Mouse (Mus musculus): Measurements from ENCODE around the gene Dhx36.

The Dhx36 gene

DNA sequence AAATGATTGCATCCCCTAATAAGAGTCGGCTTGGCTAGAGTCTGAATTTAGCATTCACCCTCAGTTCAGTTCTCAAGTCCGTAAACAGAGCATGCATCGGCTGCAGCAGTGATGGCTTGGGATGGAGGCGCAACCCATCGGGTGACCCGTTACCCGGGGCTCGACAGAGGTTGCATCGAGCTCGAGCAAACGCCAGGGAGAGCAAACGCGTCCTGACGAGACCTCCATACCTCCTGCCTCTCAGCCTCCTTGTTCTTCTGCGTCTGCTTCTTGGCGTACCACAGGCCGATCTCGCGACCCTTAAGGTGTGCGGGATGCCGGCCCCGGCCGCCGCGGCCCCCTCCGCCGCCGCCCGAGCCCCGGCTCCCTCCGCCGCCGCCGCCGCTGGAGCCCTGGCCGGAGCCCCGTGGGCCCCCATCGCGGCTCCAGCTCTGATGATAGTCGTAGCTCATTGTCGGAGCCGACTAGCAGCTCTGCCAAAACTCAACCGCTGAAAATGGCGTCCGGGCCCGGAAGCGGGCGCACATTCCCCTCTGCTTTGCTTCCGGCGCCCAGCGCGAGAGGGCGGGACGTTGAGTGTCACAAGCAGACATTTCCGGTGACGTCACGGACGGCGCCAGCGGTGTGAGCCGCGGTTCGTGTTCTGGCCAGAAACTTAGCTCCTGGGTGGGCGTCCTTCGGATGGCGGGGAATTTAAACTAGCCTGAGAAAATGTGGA is at the start of gene Dhx36:
Dhx36 (minus strand) TSS at position 517 of the 718 bp plus-strand sequence.
- peak; percentile 96 for DNase-seq (ENCODE audit: low read depth)

DNA sequence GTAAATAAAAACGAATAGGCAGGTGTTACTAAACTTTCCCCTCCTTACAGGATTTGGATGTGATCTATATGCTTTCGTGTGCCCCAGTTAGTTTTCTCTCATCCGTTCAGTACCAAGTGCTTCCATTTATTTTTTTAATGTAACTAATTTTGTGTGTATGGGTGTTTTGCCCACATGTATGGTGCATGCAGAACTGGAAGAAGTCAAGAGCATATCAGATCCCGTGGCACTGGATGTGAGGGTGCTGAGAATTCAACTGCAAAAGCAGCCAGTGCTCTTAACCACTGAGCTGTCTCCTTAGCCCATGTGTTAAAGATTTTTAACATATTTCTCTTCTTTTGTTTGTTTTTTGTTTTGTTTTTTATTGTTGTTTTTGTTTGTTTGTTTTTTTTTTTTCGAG is 20.8 kb upstream of the Dhx36 start:
- no peak for DNase-seq (ENCODE audit: low read depth)

DNA sequence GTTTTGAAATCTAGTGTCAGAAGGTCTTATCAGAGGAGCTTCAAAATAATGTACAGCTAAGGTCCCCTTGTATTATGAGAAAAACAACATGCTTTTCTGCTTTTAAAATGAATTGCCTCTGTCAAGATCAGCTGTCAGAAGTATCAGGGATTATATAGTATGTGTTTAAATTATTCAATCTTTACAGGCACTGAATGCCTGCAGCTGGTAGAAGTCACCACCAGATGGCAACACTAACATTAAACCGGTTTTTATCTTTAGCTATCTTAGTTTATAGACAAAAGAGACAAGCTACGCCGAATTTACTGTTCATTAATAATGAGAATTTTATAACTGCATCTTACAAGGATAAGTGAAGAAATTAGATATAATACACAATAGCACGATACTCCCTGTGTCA is 20.4 kb upstream of the Dhx36 start:
- peak; percentile 8 for DNase-seq (ENCODE audit: low read depth)

DNA sequence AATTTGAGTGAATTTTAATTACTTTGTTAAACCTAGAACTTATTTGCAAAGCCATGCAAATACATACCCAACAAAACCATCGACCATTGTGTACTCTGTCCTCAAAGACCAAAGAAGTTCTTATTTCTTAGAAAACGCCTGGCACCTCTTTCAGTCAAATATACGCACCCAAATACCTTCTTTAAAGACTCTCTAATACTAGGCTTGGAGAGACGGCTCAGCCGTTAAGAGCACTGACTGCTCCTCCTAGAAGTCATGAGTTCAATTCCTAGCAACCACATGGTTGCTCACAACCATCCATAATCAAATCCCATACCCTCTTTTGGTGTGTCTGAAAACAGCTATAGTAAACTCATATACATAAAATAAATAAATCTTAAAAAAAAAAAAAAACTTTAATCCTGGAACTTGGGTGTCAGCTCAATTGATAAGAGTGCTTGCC is 423 bp upstream of the Dhx36 start:
- no peak for DNase-seq (ENCODE audit: low read depth)

DNA sequence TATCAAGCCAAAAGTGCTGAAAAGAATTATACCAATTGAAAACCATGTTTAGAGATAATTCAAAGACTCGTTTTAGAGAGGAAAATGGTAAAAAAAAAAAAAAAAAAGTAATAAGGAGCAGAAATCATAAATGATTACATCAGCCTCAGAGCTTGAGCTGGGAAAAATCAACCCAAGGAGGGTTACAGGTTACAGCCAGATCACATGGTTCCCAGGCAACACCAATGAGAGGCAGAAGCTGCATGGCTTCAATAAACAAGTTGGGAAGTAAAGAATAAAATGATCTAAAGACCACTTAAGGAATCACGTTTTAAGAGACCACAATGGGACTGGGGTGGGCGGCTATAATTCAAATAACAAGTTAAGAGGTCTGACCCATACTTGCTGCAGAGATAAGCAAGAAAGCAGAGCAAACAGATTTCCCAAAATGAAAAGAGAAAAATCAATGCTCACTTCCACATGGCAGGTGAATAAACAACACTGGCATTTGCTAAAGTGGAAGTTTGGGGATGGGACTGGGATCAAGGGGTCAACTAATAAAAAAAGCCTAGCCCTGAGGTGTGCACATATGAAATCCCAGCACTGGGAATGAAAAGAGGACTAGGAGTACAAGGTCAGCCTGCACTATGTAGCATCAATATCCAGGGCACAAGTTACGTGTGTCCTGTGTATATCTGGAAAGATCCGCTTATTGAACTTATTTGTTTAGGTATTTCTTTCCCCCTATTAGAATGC is 1.5 kb downstream of the Dhx36 start:
- DNase-seq (ENCODE audit: low read depth): no peak

DNA sequence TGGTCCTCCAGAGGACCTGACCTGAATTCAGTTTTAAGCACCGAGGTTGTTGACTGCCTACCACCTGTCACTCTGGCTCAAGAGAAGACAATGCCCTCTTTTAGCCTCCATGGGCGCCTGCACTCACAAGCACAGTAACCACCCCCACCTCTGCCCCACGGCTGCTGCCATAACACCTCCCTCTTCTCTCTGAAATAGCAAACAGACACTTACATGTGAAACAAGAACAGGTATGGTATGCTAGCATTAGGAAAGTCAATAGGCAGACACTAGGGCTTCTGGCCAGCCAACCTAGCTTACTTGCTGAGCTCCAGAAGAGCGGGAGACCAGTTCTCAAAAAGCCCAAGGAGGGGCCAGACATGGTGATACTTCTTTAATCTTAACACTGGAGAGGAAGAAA is 7.5 kb downstream of the Dhx36 start:
- DNase-seq (ENCODE audit: low read depth): no peak

DNA sequence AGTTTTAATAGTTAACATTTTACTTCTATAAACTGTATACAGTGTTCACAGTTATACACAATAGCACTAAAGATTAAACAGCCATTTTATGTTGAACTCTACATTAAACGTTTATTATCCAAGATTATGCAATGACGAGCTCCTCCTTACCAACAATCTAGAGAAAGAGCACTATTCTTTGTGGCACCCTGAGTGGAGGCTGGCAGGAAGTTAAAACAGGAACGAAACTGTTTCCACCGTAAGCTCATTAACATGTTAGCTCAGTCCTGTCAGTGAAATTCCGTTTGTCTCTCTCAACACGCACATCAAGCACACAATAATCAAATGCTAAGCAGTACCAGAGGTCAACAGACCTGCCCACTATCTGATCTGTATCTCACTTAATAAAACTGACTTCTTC is 14.2 kb downstream of the Dhx36 start:
- DNase-seq (ENCODE audit: low read depth): no peak

DNA sequence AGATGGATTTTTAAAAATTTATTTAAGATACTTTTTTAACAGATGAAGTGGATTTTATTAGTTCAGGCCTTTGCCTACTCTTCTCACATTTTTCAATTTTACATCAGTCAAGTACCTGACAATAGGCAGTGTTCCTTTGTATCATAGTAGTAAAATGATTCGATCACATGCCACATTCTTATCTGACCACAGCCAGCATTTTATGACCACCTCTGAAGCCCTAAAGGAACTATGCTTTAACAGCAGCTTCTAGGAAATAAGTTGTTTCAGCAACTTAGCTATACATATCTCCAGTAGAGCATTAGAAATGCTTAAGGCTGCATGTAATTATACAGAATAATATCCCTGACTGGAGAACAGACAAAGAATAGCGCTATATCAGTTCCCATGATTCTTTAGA is 22.5 kb downstream of the Dhx36 start:
- DNase-seq (ENCODE audit: low read depth): no peak

DNA sequence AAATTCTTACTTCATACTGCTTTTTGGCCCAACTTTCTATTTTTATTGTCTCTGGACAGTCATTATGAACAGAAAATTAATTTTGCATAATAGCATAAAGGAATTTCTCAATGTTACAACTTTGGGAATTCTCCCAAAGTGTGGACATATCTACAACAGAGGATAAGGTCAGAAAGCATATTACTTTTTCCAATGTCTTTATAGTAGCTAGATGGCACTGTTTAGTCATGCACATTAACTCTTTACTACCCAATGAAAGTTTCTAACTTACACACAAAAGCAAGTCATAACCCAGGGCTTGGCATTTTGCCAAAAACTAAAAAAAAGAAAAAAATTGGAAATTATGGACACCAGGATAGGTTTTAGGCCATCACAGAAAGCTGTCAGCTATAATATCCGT is 36.6 kb downstream of the Dhx36 start:
- DNase-seq (ENCODE audit: low read depth): no peak

DNA sequence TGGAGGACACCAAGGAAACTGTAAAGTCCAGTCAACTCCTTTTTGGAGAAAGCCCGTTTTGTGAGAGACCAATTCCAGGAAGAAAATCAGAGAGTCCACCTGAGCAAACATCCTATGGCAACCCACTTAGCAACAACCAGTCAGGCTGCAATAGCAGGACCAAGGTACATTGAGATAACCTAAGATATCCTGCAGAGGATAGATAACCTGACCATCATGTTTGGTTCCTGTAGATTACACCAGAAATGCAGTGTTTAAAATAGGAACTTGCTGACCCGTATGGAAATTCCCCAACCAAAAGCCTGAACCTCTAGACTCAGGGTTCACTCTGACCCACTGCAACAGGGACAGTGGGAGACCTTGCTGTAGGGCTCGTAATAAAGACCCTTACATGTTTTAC is 42.5 kb downstream of the Dhx36 start:
- no peak for DNase-seq (ENCODE audit: low read depth)

DNA sequence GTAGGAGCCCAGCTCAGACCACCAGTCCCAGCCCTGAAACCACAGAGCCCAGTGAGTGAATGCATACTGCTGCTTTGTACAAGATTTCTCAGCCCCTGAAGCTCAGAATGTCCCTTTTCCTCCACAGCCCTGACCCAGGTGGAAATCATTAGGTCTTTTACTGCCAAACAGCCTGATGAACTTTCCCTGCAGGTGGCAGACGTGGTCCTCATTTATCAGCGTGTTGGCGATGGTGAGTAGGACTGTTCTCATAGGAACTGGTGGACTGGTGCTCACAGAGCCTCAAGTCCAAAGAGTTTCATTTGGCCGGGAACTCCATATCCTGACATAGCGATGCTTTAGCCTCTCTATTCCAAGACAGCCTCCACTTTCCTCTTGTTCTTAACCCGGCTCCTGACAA is 47.3 kb downstream of the Dhx36 start:
- DNase-seq (ENCODE audit: low read depth): no peak

DNA sequence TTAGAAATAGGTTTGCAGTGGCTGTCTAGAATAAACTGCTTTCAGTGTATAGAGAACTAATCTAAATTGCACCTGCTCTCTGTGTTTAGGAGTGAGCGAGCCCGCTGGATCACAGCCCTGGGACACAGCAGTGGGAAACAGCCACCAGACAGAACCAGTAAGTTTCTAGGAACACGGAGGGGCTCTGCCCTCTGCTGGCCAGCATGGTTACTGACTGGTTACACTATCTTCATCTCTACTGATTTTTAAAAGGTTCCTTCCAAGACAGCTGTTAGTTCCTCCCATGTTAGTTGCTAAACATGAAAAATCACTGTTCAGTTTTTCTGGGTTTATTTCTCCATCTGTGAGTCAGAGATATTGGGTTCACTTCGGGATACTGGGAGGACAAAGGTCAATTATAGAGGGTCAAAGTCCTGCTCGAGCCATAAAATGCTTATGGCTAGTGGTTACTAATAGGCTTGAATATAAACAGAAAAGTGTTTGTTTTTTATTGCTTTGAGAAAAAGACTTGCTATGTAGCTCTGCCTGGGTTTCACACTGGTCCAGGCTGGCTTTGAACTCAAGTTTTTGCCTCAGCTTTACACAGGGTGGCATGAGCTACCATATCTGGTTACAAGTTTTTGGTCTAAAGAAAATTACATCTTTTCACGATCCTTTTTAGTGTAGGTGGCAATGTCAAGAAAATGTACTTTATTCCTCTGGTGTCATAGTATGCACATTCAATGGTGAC is 48.4 kb downstream of the Dhx36 start:
- DNase-seq (ENCODE audit: low read depth): peak; percentile 43

DNA sequence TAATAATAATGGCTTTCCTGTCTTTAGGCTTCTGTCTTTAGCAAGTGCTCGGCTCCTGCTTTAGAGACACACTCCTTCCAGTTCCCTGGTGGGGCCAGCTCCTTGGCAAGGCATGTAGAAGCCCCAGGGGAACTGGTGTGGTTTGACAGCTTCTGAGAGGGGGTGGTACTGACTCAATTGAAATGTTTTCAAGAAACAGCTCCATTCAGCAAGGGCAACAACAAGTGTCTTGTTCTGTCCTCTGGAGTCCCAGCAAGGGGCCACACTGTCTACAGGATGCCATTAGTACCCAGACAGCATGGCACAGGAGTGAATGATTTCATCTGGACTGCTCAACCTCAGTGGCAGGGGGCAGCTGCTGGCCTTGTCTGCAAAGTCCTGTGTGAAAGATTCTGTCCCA is 51.0 kb downstream of the Dhx36 start:
- no peak for DNase-seq (ENCODE audit: low read depth)

DNA sequence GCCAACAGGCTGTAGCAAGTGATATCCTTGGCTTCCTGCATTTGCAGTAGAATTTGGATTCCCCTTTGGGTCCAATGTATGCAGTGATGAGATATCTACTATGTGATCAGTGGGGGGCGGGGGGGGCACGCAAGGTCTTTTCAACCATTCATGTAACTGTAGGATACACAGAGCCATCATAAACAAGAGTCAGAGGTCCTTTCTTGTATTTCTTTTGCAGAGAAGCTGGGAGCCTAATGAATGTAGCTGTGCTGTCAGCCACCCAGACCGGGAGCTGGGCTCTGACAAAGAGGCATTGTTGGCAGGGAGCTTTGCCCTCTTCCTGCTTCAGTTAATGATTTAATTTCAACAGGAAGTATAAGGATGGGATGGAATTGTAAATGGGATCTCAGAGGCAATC is 52.7 kb downstream of the Dhx36 start:
- DNase-seq (ENCODE audit: low read depth): no peak

DNA sequence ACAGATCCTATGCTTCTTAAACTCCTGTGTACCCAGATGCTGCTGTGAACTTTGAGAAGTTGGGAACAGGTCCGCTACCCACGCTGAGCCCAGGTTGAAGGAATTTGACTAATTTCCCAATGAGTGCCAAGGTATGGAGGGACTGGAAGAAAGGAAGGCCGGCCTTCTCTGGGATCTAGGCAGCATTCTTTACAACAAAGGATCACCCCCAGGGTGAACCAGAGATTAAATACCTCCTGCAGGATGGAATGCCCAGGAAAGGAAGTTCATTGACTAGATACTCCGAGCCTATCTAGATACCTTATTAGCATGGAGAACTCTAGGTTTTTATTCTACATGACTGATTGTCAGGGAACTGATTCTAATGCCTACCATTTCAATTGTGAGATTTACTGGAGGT is 53.8 kb downstream of the Dhx36 start:
- DNase-seq (ENCODE audit: low read depth): no peak

DNA sequence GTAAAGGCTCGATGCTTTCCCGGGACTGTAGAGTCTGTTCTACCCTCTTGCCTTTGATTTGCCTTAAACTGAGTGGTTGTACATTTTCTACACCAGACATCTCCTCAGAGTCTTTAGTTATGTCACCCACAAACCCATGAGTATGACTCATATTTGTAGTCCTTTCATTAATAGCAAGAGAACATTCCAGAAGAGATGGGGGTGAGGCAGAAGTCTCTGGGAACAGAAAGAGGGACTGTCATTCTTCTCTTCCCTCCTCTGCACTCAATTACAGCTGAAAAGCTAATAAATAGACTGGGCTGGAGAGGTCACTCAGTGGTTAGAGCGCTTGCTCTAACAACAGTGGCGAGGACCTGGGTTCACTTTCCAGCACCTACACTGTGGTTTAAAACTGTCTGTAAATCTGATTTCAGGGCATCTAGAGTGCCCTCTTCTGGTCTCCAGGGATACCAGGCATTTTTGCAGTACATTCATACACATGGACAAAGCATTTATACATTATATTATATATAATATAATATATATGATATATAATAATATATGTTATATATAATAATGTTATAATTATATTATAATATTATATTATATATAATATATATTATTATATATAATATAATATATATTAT is 56.8 kb downstream of the Dhx36 start:
- no peak for DNase-seq (ENCODE audit: low read depth)

DNA sequence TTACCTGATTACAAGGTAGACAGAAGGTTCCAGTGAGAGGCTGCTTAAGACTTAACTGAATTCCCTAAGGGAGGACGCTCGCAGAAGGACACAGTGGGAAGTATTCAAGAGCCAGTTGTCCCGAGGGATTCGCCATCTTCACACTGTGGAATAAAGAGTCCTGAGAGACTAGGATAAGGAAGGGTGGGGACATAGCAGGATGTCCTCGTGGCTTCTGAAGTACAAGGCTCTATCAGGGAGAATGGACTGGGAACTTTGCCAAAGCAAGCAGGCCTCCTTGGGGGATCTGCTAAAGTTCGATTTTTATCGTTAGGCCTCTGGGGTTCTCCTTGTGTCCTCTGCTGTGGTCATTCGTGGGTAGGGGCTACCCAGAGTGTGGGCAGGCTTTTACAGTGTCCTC is 59.7 kb downstream of the Dhx36 start:
- DNase-seq (ENCODE audit: low read depth): no peak

DNA sequence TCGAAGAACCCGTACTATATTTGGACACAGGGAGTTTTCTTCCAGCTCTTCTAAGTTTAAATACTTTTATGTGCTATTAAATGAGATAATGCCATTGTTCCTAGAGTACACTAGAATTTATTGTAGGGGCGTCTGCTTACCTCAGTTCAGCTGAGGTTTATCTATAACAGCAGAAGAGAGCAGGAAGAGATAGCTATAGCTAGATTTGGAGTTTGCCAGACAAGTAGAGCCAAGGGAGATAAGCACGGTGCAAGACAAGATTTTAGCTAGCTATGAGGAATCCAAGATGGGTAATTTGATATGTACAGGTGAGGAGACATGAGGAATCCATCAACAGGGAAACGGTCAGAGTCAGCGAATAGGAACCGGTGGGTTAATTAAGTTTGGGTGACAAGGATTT is 60.5 kb downstream of the Dhx36 start:
- no peak for DNase-seq (ENCODE audit: low read depth)

DNA sequence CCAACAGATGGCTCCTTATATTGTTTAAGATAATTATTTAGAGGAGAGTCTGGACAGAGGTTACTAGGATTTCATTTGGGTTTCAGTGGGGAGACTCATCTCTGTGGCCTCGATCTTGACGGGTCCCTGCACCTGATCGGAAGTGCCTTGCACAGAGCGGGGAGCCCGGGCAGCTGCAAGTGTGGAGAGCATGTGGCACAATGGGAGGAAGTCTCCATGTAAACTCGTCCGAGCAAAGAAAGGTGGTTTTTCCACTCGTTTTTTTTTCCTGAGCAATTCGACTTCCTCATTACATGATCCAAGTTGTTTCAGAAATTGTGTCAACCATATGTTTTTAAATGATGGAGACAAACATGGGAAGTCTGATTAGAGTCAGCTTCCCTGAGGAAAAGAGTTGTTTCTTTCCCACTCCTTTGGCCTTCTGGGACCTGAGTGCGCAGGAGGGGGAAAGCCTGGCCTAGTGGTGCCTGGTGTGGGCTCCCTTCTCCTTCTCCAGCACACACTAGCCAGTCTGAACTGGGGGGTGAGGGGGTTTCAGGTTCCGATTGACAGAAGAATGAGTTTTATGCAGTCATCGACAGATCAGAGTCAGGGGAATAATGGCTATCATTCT is 63.1 kb downstream of the Dhx36 start:
- no peak for DNase-seq (ENCODE audit: low read depth)

DNA sequence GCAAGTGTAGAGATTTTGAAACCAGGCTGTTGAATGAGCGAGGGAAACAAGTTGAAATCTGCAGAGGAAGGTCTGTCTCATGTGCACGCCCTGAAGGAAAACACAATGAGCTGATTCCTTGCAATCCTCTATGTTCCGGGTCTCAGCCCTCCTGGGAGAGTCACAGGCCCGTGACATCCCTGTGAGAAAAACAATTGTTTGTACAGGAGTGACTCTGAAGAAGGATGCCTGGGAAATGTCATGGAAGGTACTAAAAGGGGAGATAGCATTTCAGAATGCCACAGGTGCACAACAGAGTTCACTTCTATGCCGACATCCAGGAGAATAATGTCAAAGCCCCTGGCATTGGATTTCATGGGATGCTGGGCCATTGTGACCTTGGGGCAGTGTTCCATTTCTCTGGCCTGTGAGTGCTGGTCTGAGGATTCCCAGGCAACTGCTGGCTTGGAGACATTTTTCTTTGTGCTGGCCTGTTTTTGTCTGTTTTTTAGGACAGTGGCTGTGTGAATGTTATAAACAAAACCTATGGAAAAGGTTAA is 66.3 kb downstream of the Dhx36 start:
- DNase-seq (ENCODE audit: low read depth): no peak

DNA sequence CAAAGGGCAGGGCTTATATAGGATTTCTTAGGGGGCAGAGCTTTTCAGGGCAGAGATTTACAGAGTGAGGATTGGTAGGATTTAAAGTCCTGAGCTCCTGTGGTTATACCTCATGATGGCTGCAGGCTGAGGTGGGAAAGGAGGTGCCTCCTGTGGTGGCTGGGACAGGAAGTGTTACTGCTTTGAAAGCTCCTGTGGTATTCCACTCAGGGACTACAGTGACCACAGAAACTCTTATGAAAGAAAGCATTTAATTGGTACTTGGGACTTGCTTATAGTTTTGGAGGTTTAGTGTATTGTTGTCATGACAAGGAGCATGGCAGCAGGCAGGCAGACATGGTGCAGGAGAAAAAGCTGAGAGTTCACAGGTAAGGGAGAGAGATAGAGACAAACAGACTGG is 70.9 kb downstream of the Dhx36 start:
- DNase-seq (ENCODE audit: low read depth): no peak

DNA sequence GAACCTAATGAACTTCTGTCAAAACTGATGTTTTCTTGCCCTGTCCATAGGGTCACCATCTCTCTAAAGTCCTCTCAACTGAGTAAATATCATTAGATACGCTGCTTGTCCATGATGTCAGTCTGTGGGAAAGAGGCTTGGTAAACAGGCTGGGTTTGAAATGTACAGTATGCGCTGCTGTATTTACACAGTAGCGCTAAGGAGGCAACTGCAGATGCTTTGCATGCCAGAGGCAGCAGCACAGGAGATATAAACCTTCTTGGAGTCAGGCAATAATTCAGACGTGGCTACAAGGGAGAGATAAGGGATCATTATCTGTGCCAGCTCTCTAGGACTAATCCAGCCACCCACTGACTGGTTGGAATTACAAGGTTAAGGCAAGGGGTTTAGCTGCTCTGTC is 73.1 kb downstream of the Dhx36 start:
- no peak for DNase-seq (ENCODE audit: low read depth)
